Mouse (Mus musculus): ENCODE results near the gene Odf3. TPM values are rescaled to one million over a fixed set of nuclear protein-coding genes. Genes with fewer than 3 reads are reported as not detected.

The Odf3 gene
- not detected in 2 replicates for polyA plus RNA-seq (2015; fragmentation: Nextera tagmentation; extraction: Ambion mirVana)

GRCm38 (mm10) chr7:140847755-140848580 lies at the start of gene Odf3:
Gene Odf3 (plus strand): TSS chr7:140847805.
- Histone ChIP-seq H3K36me3 (ENCODE audit: control insufficient read depth, insufficient read depth) (peaks cover 13% of the 10 kb centered on the region), H3K4me1 (replicated peaks; ENCODE audit: control insufficient read depth, insufficient read depth, low read length) (0 out of 2 replicates have a peak, but pooled peaks cover 4% of the 10 kb centered on the region), H3K27ac (ENCODE audit: low read length) (no peak within 1 kb of the TSS), H3K27me3 (replicated peaks; ENCODE audit: control insufficient read depth, insufficient read depth, low read length) (no peaks in the 10 kb centered on the region; the same call in 1 of the 2 replicates), H3K9me3 (ENCODE audit: control insufficient read depth, low read length) (no peaks in the 10 kb centered on the region), H3K4me2 (ENCODE audit: low read length) (no peak within 1 kb of the TSS), H3K9ac (replicated peaks; ENCODE audit: low read depth, low read length) (no peak within 1 kb of the TSS), H3K4me3 (replicated peaks; ENCODE audit: low read length) (no peak within 1 kb of the TSS)
- ATAC-seq: no peak
- 55% methylated on average over 11 of the region's 11 CpGs for WGBS

- WGBS: 61% methylated on average over 2 of the region's 2 CpGs
- no peak for ATAC-seq
- no peaks in the 10 kb centered on the region for H3K4me1 ChIP-seq (replicated peaks; ENCODE audit: control insufficient read depth, insufficient read depth, low read length)
- no peaks in the 10 kb centered on the region for H3K36me3 ChIP-seq (ENCODE audit: control insufficient read depth, insufficient read depth)
- no peaks in the 10 kb centered on the region for H3K9me3 ChIP-seq (ENCODE audit: control insufficient read depth, low read length)
- no peak overlapping the region for H3K4me3 ChIP-seq (replicated peaks; ENCODE audit: low read length)
- H3K4me2 ChIP-seq (ENCODE audit: low read length): no peak overlapping the region
- no peaks in the 10 kb centered on the region for H3K27me3 ChIP-seq (replicated peaks; ENCODE audit: control insufficient read depth, insufficient read depth, low read length)
- no peak overlapping the region for H3K27ac ChIP-seq (ENCODE audit: low read length)
- H3K9ac ChIP-seq (replicated peaks; ENCODE audit: low read depth, low read length): no peak overlapping the region
These were observed 49.4 kb upstream of the Odf3 start for GRCm38 (mm10) chr7:140798212-140798611.

- H3K4me1 ChIP-seq (replicated peaks; ENCODE audit: control insufficient read depth, insufficient read depth, low read length): no peaks in the 10 kb centered on the region
- WGBS: 65% methylated on average over 6 of the region's 6 CpGs
- no peak overlapping the region for H3K27ac ChIP-seq (ENCODE audit: low read length)
- no peak for ATAC-seq
- no peaks in the 10 kb centered on the region for H3K36me3 ChIP-seq (ENCODE audit: control insufficient read depth, insufficient read depth)
- H3K9ac ChIP-seq (replicated peaks; ENCODE audit: low read depth, low read length): no peak overlapping the region
- no peak overlapping the region for H3K4me3 ChIP-seq (replicated peaks; ENCODE audit: low read length)
- H3K9me3 ChIP-seq (ENCODE audit: control insufficient read depth, low read length): no peaks in the 10 kb centered on the region
- no peaks in the 10 kb centered on the region for H3K27me3 ChIP-seq (replicated peaks; ENCODE audit: control insufficient read depth, insufficient read depth, low read length)
- H3K4me2 ChIP-seq (ENCODE audit: low read length): no peak overlapping the region
These were observed 45.0 kb upstream of the Odf3 start for GRCm38 (mm10) chr7:140802629-140803028.

- no peaks in the 10 kb centered on the region for H3K9me3 ChIP-seq (ENCODE audit: control insufficient read depth, low read length)
- no peaks in the 10 kb centered on the region for H3K27me3 ChIP-seq (replicated peaks; ENCODE audit: control insufficient read depth, insufficient read depth, low read length)
- H3K36me3 ChIP-seq (ENCODE audit: control insufficient read depth, insufficient read depth): no peaks in the 10 kb centered on the region
- no peak overlapping the region for H3K4me3 ChIP-seq (replicated peaks; ENCODE audit: low read length)
- no peak overlapping the region for H3K27ac ChIP-seq (ENCODE audit: low read length)
- ATAC-seq: no peak
- no peak overlapping the region for H3K9ac ChIP-seq (replicated peaks; ENCODE audit: low read depth, low read length)
- WGBS: 18% methylated on average over 1 of the region's 1 CpGs
- H3K4me1 ChIP-seq (replicated peaks; ENCODE audit: control insufficient read depth, insufficient read depth, low read length): no peaks in the 10 kb centered on the region
- no peak overlapping the region for H3K4me2 ChIP-seq (ENCODE audit: low read length)
These were observed 41.9 kb upstream of the Odf3 start for GRCm38 (mm10) chr7:140805704-140806103.

GRCm38 (mm10) chr7:140810496-140810895 lies 37.1 kb upstream of the Odf3 start:
- no peak overlapping the region for H3K4me2 ChIP-seq (ENCODE audit: low read length)
- no peaks in the 10 kb centered on the region for H3K4me1 ChIP-seq (replicated peaks; ENCODE audit: control insufficient read depth, insufficient read depth, low read length)
- no peaks in the 10 kb centered on the region for H3K27me3 ChIP-seq (replicated peaks; ENCODE audit: control insufficient read depth, insufficient read depth, low read length)
- no peak overlapping the region for H3K4me3 ChIP-seq (replicated peaks; ENCODE audit: low read length)
- H3K36me3 ChIP-seq (ENCODE audit: control insufficient read depth, insufficient read depth): peaks cover 7% of the 10 kb centered on the region; the same call in 1 of the 2 replicates
- no peaks in the 10 kb centered on the region for H3K9me3 ChIP-seq (ENCODE audit: control insufficient read depth, low read length)
- no peak overlapping the region for H3K9ac ChIP-seq (replicated peaks; ENCODE audit: low read depth, low read length)
- ATAC-seq: no peak
- WGBS: 94% methylated on average over 6 of the region's 6 CpGs
- no peak overlapping the region for H3K27ac ChIP-seq (ENCODE audit: low read length)

- no peak overlapping the region for H3K4me3 ChIP-seq (replicated peaks; ENCODE audit: low read length)
- H3K27ac ChIP-seq (ENCODE audit: low read length): no peak overlapping the region
- no peaks in the 10 kb centered on the region for H3K4me1 ChIP-seq (replicated peaks; ENCODE audit: control insufficient read depth, insufficient read depth, low read length)
- no peak overlapping the region for H3K9ac ChIP-seq (replicated peaks; ENCODE audit: low read depth, low read length)
- no peak for ATAC-seq
- WGBS: 79% methylated on average over 13 of the region's 13 CpGs
- H3K4me2 ChIP-seq (ENCODE audit: low read length): no peak overlapping the region
- no peaks in the 10 kb centered on the region for H3K27me3 ChIP-seq (replicated peaks; ENCODE audit: control insufficient read depth, insufficient read depth, low read length)
- H3K36me3 ChIP-seq (ENCODE audit: control insufficient read depth, insufficient read depth): peaks cover 7% of the 10 kb centered on the region; the same call in 1 of the 2 replicates
- no peaks in the 10 kb centered on the region for H3K9me3 ChIP-seq (ENCODE audit: control insufficient read depth, low read length)
These were observed 35.9 kb upstream of the Odf3 start for GRCm38 (mm10) chr7:140811714-140812113.

GRCm38 (mm10) chr7:140812850-140813249 lies 34.8 kb upstream of the Odf3 start:
- peaks cover 7% of the 10 kb centered on the region; the same call in 1 of the 2 replicates for H3K36me3 ChIP-seq (ENCODE audit: control insufficient read depth, insufficient read depth)
- H3K27ac ChIP-seq (ENCODE audit: low read length): no peak overlapping the region
- no peak overlapping the region for H3K4me3 ChIP-seq (replicated peaks; ENCODE audit: low read length)
- H3K9me3 ChIP-seq (ENCODE audit: control insufficient read depth, low read length): no peaks in the 10 kb centered on the region
- H3K4me2 ChIP-seq (ENCODE audit: low read length): no peak overlapping the region
- H3K9ac ChIP-seq (replicated peaks; ENCODE audit: low read depth, low read length): no peak overlapping the region
- no peaks in the 10 kb centered on the region for H3K27me3 ChIP-seq (replicated peaks; ENCODE audit: control insufficient read depth, insufficient read depth, low read length)
- 95% methylated on average over 12 of the region's 12 CpGs for WGBS
- no peak for ATAC-seq
- H3K4me1 ChIP-seq (replicated peaks; ENCODE audit: control insufficient read depth, insufficient read depth, low read length): no peaks in the 10 kb centered on the region

- H3K9ac ChIP-seq (replicated peaks; ENCODE audit: low read depth, low read length): no peak overlapping the region
- H3K27me3 ChIP-seq (replicated peaks; ENCODE audit: control insufficient read depth, insufficient read depth, low read length): peaks cover 4% of the 10 kb centered on the region; the same call in 1 of the 2 replicates
- no peaks in the 10 kb centered on the region for H3K36me3 ChIP-seq (ENCODE audit: control insufficient read depth, insufficient read depth)
- no peak for ATAC-seq
- no peaks in the 10 kb centered on the region for H3K9me3 ChIP-seq (ENCODE audit: control insufficient read depth, low read length)
- 56% methylated on average over 4 of the region's 4 CpGs for WGBS
- H3K27ac ChIP-seq (ENCODE audit: low read length): no peak overlapping the region
- H3K4me3 ChIP-seq (replicated peaks; ENCODE audit: low read length): no peak overlapping the region
- no peak overlapping the region for H3K4me2 ChIP-seq (ENCODE audit: low read length)
- peaks cover 10% of the 10 kb centered on the region for H3K4me1 ChIP-seq (replicated peaks; ENCODE audit: control insufficient read depth, insufficient read depth, low read length)
These were observed 27.4 kb upstream of the Odf3 start for GRCm38 (mm10) chr7:140820173-140820572.

GRCm38 (mm10) chr7:140821305-140821652 lies 26.3 kb upstream of the Odf3 start:
- peak overlapping the region; percentile 55 for H3K4me3 ChIP-seq (replicated peaks; ENCODE audit: low read length)
- no peaks in the 10 kb centered on the region for H3K9me3 ChIP-seq (ENCODE audit: control insufficient read depth, low read length)
- peak overlapping the region; percentile 38 for H3K27ac ChIP-seq (ENCODE audit: low read length)
- peak overlapping the region; percentile 76 for H3K4me2 ChIP-seq (ENCODE audit: low read length)
- peak; percentile 71 for ATAC-seq
- 39% methylated on average over 5 of the region's 5 CpGs for WGBS
- no peaks in the 10 kb centered on the region for H3K36me3 ChIP-seq (ENCODE audit: control insufficient read depth, insufficient read depth)
- peak overlapping the region; percentile 57 for H3K9ac ChIP-seq (replicated peaks; ENCODE audit: low read depth, low read length)
- H3K4me1 ChIP-seq (replicated peaks; ENCODE audit: control insufficient read depth, insufficient read depth, low read length): peaks cover 10% of the 10 kb centered on the region
- peaks cover 9% of the 10 kb centered on the region for H3K27me3 ChIP-seq (replicated peaks; ENCODE audit: control insufficient read depth, insufficient read depth, low read length)

Data from forebrain, embryonic 16.5 days (tissue).